In genomic region chr5:38275771-38276170, GRCm38 (mm10) we compare ENCODE assay signal across 10 mouse cellular contexts. TPM values are rescaled to one million over a fixed set of nuclear protein-coding genes. Genes with fewer than 3 reads are reported as not detected.
A peak's percentile ranks its signal among the peaks of the same experiment; 100 is the strongest.
DNase-seq lines count a peak whose midpoint lies in the region; ATAC-seq and TF ChIP-seq lines count a peak whose summit lies in the region.
"Had no signal": no experiment of that assay in that cellular context is flagged by ENCODE, and none has a peak within 500 bp of the region (broad histone marks: within the 10 kb centered on the region; RNA-seq: fewer than 3 reads in every experiment).

TSS of gene Otop1 (plus strand) at chr5:38275972.

- H3K9ac ChIP-seq in heart, embryonic 13.5 days: no peak within 1 kb of the TSS
- no peak within 1 kb of the TSS for H3K9ac ChIP-seq in hindbrain, embryonic 11.5 days (ENCODE audit: low read depth, low read length)
- H3K9ac ChIP-seq in midbrain, embryonic 16.5 days (ENCODE audit: low read depth, low read length): no peak within 1 kb of the TSS; the same call in 1 of the 2 replicates
- no peak within 1 kb of the TSS for H3K9ac ChIP-seq in lung, postnatal 0 days (replicated peaks; ENCODE audit: low read depth)

- peaks cover 77% of the 10 kb centered on the region for H3K27me3 ChIP-seq in heart, embryonic 13.5 days (replicated peaks)
- H3K27me3 ChIP-seq in hindbrain, embryonic 11.5 days (ENCODE audit: control insufficient read depth, insufficient read depth, low read length): peaks cover 53% of the 10 kb centered on the region
- peaks cover 46% of the 10 kb centered on the region for H3K27me3 ChIP-seq in midbrain, embryonic 16.5 days (ENCODE audit: control insufficient read depth, insufficient read depth, low read depth, low read length)
- peaks cover 20% of the 10 kb centered on the region for H3K27me3 ChIP-seq in lung, postnatal 0 days (replicated peaks; ENCODE audit: insufficient read depth, low read length)

- no peak for TF ChIP-seq CTCF in lung, postnatal 0 days (IDR thresholded peaks at IDR 0.05)

- no peak for ATAC-seq in heart, embryonic 13.5 days (ENCODE audit: extremely low read depth, insufficient number of reproducible peaks, low FRiP score, low TSS enrichment)
- ATAC-seq in hindbrain, embryonic 11.5 days (ENCODE audit: low FRiP score): no peak
- no peak for ATAC-seq in midbrain, embryonic 16.5 days
- no peak for ATAC-seq in lung, postnatal 0 days

- H3K4me1 ChIP-seq in heart, embryonic 13.5 days: peaks cover 19% of the 10 kb centered on the region
- peaks cover 11% of the 10 kb centered on the region for H3K4me1 ChIP-seq in hindbrain, embryonic 11.5 days (replicated peaks; ENCODE audit: control insufficient read depth, insufficient read depth, low read length)
- H3K4me1 ChIP-seq in midbrain, embryonic 16.5 days (ENCODE audit: control insufficient read depth, insufficient read depth, low read length): peaks cover 17% of the 10 kb centered on the region
- H3K4me1 ChIP-seq in lung, postnatal 0 days (ENCODE audit: insufficient read depth, low read depth, low read length): no peaks in the 10 kb centered on the region

- no peak for DNase-seq in heart, postnatal 25 days (ENCODE audit: low spot score)
- DNase-seq in adrenal gland, postnatal 25 days: no peak
- no peak for DNase-seq in hindbrain, embryonic 11.5 days (ENCODE audit: low spot score)
- no peak for DNase-seq in lung, postnatal 0 days (ENCODE audit: low spot score)
- DNase-seq in urinary bladder, postnatal 4 days (ENCODE audit: low spot score in 2 of 2): no peak
- no peak for DNase-seq in lung, postnatal 4 days

- H3K4me3 ChIP-seq in heart, embryonic 13.5 days: peak within 1 kb of the TSS; percentile 40
- peak within 1 kb of the TSS; percentile 30; the same call in 1 of the 2 replicates for H3K4me3 ChIP-seq in hindbrain, embryonic 11.5 days (ENCODE audit: low read depth, low read length)
- H3K4me3 ChIP-seq in midbrain, embryonic 16.5 days (ENCODE audit: low read depth, low read length): peak within 1 kb of the TSS; percentile 39
- no peak within 1 kb of the TSS for H3K4me3 ChIP-seq in lung, postnatal 0 days (ENCODE audit: low read depth, low read length)

- TF ChIP-seq EP300 in lung, postnatal 0 days (IDR thresholded peaks at IDR 0.05): no peak

- peaks cover 11% of the 10 kb centered on the region for H3K36me3 ChIP-seq in heart, embryonic 13.5 days
- H3K36me3 ChIP-seq in hindbrain, embryonic 11.5 days (ENCODE audit: control insufficient read depth, insufficient read depth, low read length): no peaks in the 10 kb centered on the region
- peaks cover 4% of the 10 kb centered on the region; the same call in 1 of the 2 replicates for H3K36me3 ChIP-seq in midbrain, embryonic 16.5 days (ENCODE audit: control insufficient read depth, insufficient read depth, low read length)
- peaks cover 7% of the 10 kb centered on the region; the same call in 1 of the 2 replicates for H3K36me3 ChIP-seq in lung, postnatal 0 days (ENCODE audit: insufficient read depth, low read length)

- WGBS in heart, embryonic 13.5 days: 5% methylated on average over 4 of the region's 4 CpGs
- WGBS in hindbrain, embryonic 11.5 days: 1% methylated on average over 4 of the region's 4 CpGs
- 2% methylated on average over 4 of the region's 4 CpGs for WGBS in midbrain, embryonic 16.5 days
- 12% methylated on average over 4 of the region's 4 CpGs for WGBS in lung, postnatal 0 days

- peak within 1 kb of the TSS; percentile 62 for H3K4me2 ChIP-seq in heart, embryonic 13.5 days
- H3K4me2 ChIP-seq in hindbrain, embryonic 11.5 days (replicated peaks; ENCODE audit: low read depth, low read length): peak within 1 kb of the TSS; percentile 42
- peak within 1 kb of the TSS; percentile 68 for H3K4me2 ChIP-seq in midbrain, embryonic 16.5 days (ENCODE audit: low read length)
- H3K4me2 ChIP-seq in lung, postnatal 0 days (replicated peaks; ENCODE audit: low read depth, low read length): no peak within 1 kb of the TSS

- no peak within 1 kb of the TSS for H3K27ac ChIP-seq in heart, embryonic 13.5 days (replicated peaks)
- H3K27ac ChIP-seq in hindbrain, embryonic 11.5 days (ENCODE audit: low read depth, low read length): no peak within 1 kb of the TSS
- H3K27ac ChIP-seq in midbrain, embryonic 16.5 days (ENCODE audit: low read length): no peak within 1 kb of the TSS
- H3K27ac ChIP-seq in lung, postnatal 0 days (ENCODE audit: low read length): no peak within 1 kb of the TSS
- H3K27ac ChIP-seq: macrophage had no signal

- intact Hi-C loops in heart, postnatal 25 days (cut with DNase I): no loop called here

- H3K9me3 ChIP-seq in heart, embryonic 13.5 days: no peaks in the 10 kb centered on the region
- no peaks in the 10 kb centered on the region for H3K9me3 ChIP-seq in hindbrain, embryonic 11.5 days (ENCODE audit: control insufficient read depth, low read length)
- H3K9me3 ChIP-seq in midbrain, embryonic 16.5 days (replicated peaks; ENCODE audit: control insufficient read depth, low read length, poor library complexity, severe bottlenecking): no peaks in the 10 kb centered on the region
- H3K9me3 ChIP-seq in lung, postnatal 0 days (ENCODE audit: low read length): no peaks in the 10 kb centered on the region

RNA-seq across cellular contexts. Expression of gene Otop1, which starts in this region (rescaled TPM):
- not detected in 2 replicates for polyA plus RNA-seq in heart, embryonic 13.5 days (2015; fragmentation: Nextera tagmentation; extraction: Ambion mirVana)
- total RNA-seq in heart, postnatal 25 days (2021): under 1 TPM; 0.36 to 0.78 TPM
- total RNA-seq in adrenal gland, postnatal 25 days (2021): 24.7 and 25.0 TPM in 2 replicates
- 0.14 TPM in 1 of 2 replicates, not detected in the other for polyA plus RNA-seq in hindbrain, embryonic 11.5 days (2014; fragmentation: Nextera tagmentation; extraction: Ambion mirVana)
- 0.11 TPM in 1 of 2 replicates, not detected in the other for polyA plus RNA-seq in midbrain, embryonic 16.5 days (2015; fragmentation: Nextera tagmentation; extraction: Ambion mirVana)
- polyA plus RNA-seq in lung, postnatal 0 days (2015; fragmentation: Nextera tagmentation; extraction: Ambion mirVana): not detected in 2 replicates
- total RNA-seq: left cerebral cortex, adult 8-10 months had no signal
- polyA plus RNA-seq: macrophage had no signal

Comparison
In these comparisons a context has a peak if more than half of its experiments do, and no peak if none do; other contexts are left out.
1. RNA of gene Otop1 (total RNA-seq): 24.7 to 25.0 TPM in adrenal gland, postnatal 25 days; 0.36 to 0.78 TPM in heart, postnatal 25 days; every median in the first group is over 10 times any median in the second.